Mouse (Mus musculus): ENCODE measurements around the gene Prkar2b. TPM values are rescaled to one million over a fixed set of nuclear protein-coding genes. Genes with fewer than 3 reads are reported as not detected.

The Prkar2b gene
- polyA plus RNA-seq, 1 experiment: 34.6 TPM

GRCm38 (mm10) chr12:31931818-31932217, 129.3 kb downstream of the Prkar2b start:
- DNase-seq (ENCODE audit: extremely low spot score in 1 of 2, low spot score in 1 of 2): no peak

- DNase-seq (ENCODE audit: extremely low spot score in 1 of 2, low spot score in 1 of 2): no peak
Measured at GRCm38 (mm10) chr12:31928498-31928897, 132.6 kb downstream of the Prkar2b start.

- DNase-seq (ENCODE audit: extremely low spot score in 1 of 2, low spot score in 1 of 2): peak in 1 of 2 experiments; percentile 79
Measured at GRCm38 (mm10) chr12:31926661-31927061, 134.4 kb downstream of the Prkar2b start.

- DNase-seq (ENCODE audit: extremely low spot score in 1 of 2, low spot score in 1 of 2): no peak
Measured at GRCm38 (mm10) chr12:31925343-31925742, 135.8 kb downstream of the Prkar2b start.

GRCm38 (mm10) chr12:31924135-31924534, 137.0 kb downstream of the Prkar2b start:
- DNase-seq (ENCODE audit: extremely low spot score in 1 of 2, low spot score in 1 of 2): no peak

- no peak for DNase-seq (ENCODE audit: extremely low spot score in 1 of 2, low spot score in 1 of 2)
Measured at GRCm38 (mm10) chr12:31920464-31921405, 140.4 kb downstream of the Prkar2b start.

GRCm38 (mm10) chr12:31917245-31917644, 143.9 kb downstream of the Prkar2b start:
- DNase-seq (ENCODE audit: extremely low spot score in 1 of 2, low spot score in 1 of 2): no peak

- no peak for DNase-seq (ENCODE audit: extremely low spot score in 1 of 2, low spot score in 1 of 2)
Measured at GRCm38 (mm10) chr12:31916691-31917090, 144.4 kb downstream of the Prkar2b start.

GRCm38 (mm10) chr12:31913614-31914013, 147.5 kb downstream of the Prkar2b start:
- no peak for DNase-seq (ENCODE audit: extremely low spot score in 1 of 2, low spot score in 1 of 2)

GRCm38 (mm10) chr12:31912966-31913551, 148.0 kb downstream of the Prkar2b start:
- DNase-seq (ENCODE audit: extremely low spot score in 1 of 2, low spot score in 1 of 2): no peak

Other genes starting within 250 kb of the Prkar2b start
- gene Hbp1, start 110.8 kb downstream of the Prkar2b start, polyA plus RNA-seq (2012; rRNA removed): 42.6 and 43.3 TPM in 2 replicates
- 1.6 and 2.5 TPM in 2 replicates for gene Pik3cg, start 147.4 kb upstream of the Prkar2b start, polyA plus RNA-seq (2012; rRNA removed)